Mouse (Mus musculus) gastrocnemius, postnatal 36 days (tissue): ENCODE measurements at regions not wholly inside any gene's neighbourhood (a gene's known extent, or its start where the extent isn't known, plus 50 kb on each side); places are given as distances from the start of the nearest gene placed in this dataset.

Experiments
- DNase-seq, 2 experiments: peaks; one replicate each; pipeline ENCODE4 v3.0.0; 2022
- intact Hi-C: fragments of 180-260 bp; cut with DNase I; formaldehyde crosslinking; loops from one replicate; pipeline ENCODE4 v1.15.1; 2025

- intact Hi-C loops = no loop called here
- DNase-seq = peak; percentile 9 to 16
Measured at GRCm38 (mm10) chr6:93273917-93274513, 330.7 kb upstream of the Adamts9 start.

GRCm38 (mm10) chr6:93272206-93272605 lies 328.9 kb upstream of the Adamts9 start:
- intact Hi-C loops = no loop called here
- no peak for DNase-seq

- intact Hi-C loops = no loop called here
- DNase-seq = no peak
Measured at GRCm38 (mm10) chr6:93266826-93267225, 323.5 kb upstream of the Adamts9 start.

GRCm38 (mm10) chr6:93265164-93265563 lies 321.9 kb upstream of the Adamts9 start:
- no peak for DNase-seq
- intact Hi-C loops = no loop called here

GRCm38 (mm10) chr6:93260827-93261226 lies 317.5 kb upstream of the Adamts9 start:
- intact Hi-C loops = no loop called here

GRCm38 (mm10) chr6:93257130-93257841 lies 314.0 kb upstream of the Adamts9 start:
- DNase-seq = no peak
- intact Hi-C loops = no loop called here

More at GRCm38 (mm10) chr6:93260827-93261226, 317.5 kb upstream of the Adamts9 start:
- DNase-seq = no peak

- intact Hi-C loops = no loop called here
- DNase-seq = no peak
Measured at GRCm38 (mm10) chr6:93253746-93254145, 310.5 kb upstream of the Adamts9 start.

GRCm38 (mm10) chr6:93248973-93249372 lies 305.7 kb upstream of the Adamts9 start:
- intact Hi-C loops = no loop called here
- DNase-seq = no peak

- intact Hi-C loops = no loop called here
- DNase-seq = no peak
Measured at GRCm38 (mm10) chr6:93246498-93247242, 303.4 kb upstream of the Adamts9 start.

GRCm38 (mm10) chr6:93235550-93235949 lies 292.3 kb upstream of the Adamts9 start:
- no peak for DNase-seq
- intact Hi-C loops = no loop called here

GRCm38 (mm10) chr6:93232636-93233035 lies 289.3 kb upstream of the Adamts9 start:
- DNase-seq = no peak
- intact Hi-C loops = no loop called here

GRCm38 (mm10) chr6:93230450-93230849 lies 287.2 kb upstream of the Adamts9 start:
- intact Hi-C loops = no loop called here
- DNase-seq = no peak

- DNase-seq = no peak
- intact Hi-C loops = no loop called here
Measured at GRCm38 (mm10) chr6:93229320-93229719, 286.0 kb upstream of the Adamts9 start.

GRCm38 (mm10) chr6:93223610-93224550 lies 280.6 kb upstream of the Adamts9 start:
- intact Hi-C loops = no loop called here
- no peak for DNase-seq

GRCm38 (mm10) chr6:93218015-93218593 lies 274.8 kb upstream of the Adamts9 start:
- intact Hi-C loops = no loop called here

GRCm38 (mm10) chr6:93200886-93201285 lies 257.6 kb upstream of the Adamts9 start:
- DNase-seq = no peak
- intact Hi-C loops = no loop called here

More at GRCm38 (mm10) chr6:93218015-93218593, 274.8 kb upstream of the Adamts9 start:
- peak in 1 of 2 experiments; percentile 16 for DNase-seq

- intact Hi-C loops = no loop called here
- no peak for DNase-seq
Measured at GRCm38 (mm10) chr6:93194741-93195140, 251.4 kb upstream of the Adamts9 start.

GRCm38 (mm10) chr6:93192980-93193379 lies 249.7 kb upstream of the Adamts9 start:
- intact Hi-C loops = no loop called here
- DNase-seq = no peak

GRCm38 (mm10) chr6:93190986-93191385 lies 247.7 kb upstream of the Adamts9 start:
- DNase-seq = no peak
- intact Hi-C loops = no loop called here

GRCm38 (mm10) chr6:93168526-93168925 lies 225.2 kb upstream of the Adamts9 start:
- intact Hi-C loops = loop anchor here (10.0 kb wide), 1 partner anchor 224 kb away; the partner anchor contains the start of gene Adamts9
- peak in 1 of 2 experiments; percentile 56 for DNase-seq
